Mouse (Mus musculus): Measurements from ENCODE around the gene Atp2a2. TPM values are rescaled to one million over a fixed set of nuclear protein-coding genes. Genes with fewer than 3 reads are reported as not detected.

Gene Atp2a2
- polyA plus RNA-seq, 1 experiment from 2014 or later, result 70.9 TPM

- WGBS, result 64% methylated on average over 3 of the region's 3 CpGs
- no peak overlapping the region for H3K4me2 ChIP-seq (replicated peaks)
- H3K4me1 ChIP-seq, result peaks cover 9% of the 10 kb centered on the region
- H3K4me3 ChIP-seq, result no peak overlapping the region
- H3K27ac ChIP-seq, result no peak overlapping the region
- no peaks in the 10 kb centered on the region for H3K36me3 ChIP-seq
- ATAC-seq (ENCODE audit: low FRiP score), result no peak
- H3K27me3 ChIP-seq, result no peaks in the 10 kb centered on the region
- no peak overlapping the region for H3K9ac ChIP-seq
- no peaks in the 10 kb centered on the region for H3K9me3 ChIP-seq (replicated peaks)
Measured at GRCm38 (mm10) chr5:122528591-122528990, 26.6 kb upstream of the Atp2a2 start.

GRCm38 (mm10) chr5:122527761-122528160, 25.7 kb upstream of the Atp2a2 start:
- Histone ChIP-seq H3K9ac (no peak overlapping the region), H3K4me2 (replicated peaks) (no peak overlapping the region), H3K9me3 (replicated peaks) (no peaks in the 10 kb centered on the region), H3K27me3 (no peaks in the 10 kb centered on the region), H3K4me3 (no peak overlapping the region), H3K4me1 (peaks cover 9% of the 10 kb centered on the region), H3K36me3 (no peaks in the 10 kb centered on the region), H3K27ac (no peak overlapping the region)
- ATAC-seq (ENCODE audit: low FRiP score), result no peak
- 58% methylated on average over 11 of the region's 11 CpGs for WGBS

- ATAC-seq (ENCODE audit: low FRiP score), result no peak
- WGBS, result 63% methylated on average over 15 of the region's 15 CpGs
- Histone ChIP-seq H3K4me3 (no peak overlapping the region), H3K4me1 (peaks cover 9% of the 10 kb centered on the region), H3K9me3 (replicated peaks) (no peaks in the 10 kb centered on the region), H3K9ac (no peak overlapping the region), H3K36me3 (no peaks in the 10 kb centered on the region), H3K27me3 (no peaks in the 10 kb centered on the region), H3K27ac (no peak overlapping the region), H3K4me2 (replicated peaks) (no peak overlapping the region)
Measured at GRCm38 (mm10) chr5:122526878-122527730, 25.1 kb upstream of the Atp2a2 start.

GRCm38 (mm10) chr5:122526405-122526804, 24.4 kb upstream of the Atp2a2 start:
- no peak overlapping the region for H3K9ac ChIP-seq
- H3K36me3 ChIP-seq, result no peaks in the 10 kb centered on the region
- WGBS, result 95% methylated on average over 9 of the region's 9 CpGs
- no peaks in the 10 kb centered on the region for H3K27me3 ChIP-seq
- no peak overlapping the region for H3K27ac ChIP-seq
- no peak for ATAC-seq (ENCODE audit: low FRiP score)
- no peaks in the 10 kb centered on the region for H3K9me3 ChIP-seq (replicated peaks)
- no peak overlapping the region for H3K4me2 ChIP-seq (replicated peaks)
- H3K4me1 ChIP-seq, result peaks cover 9% of the 10 kb centered on the region
- no peak overlapping the region for H3K4me3 ChIP-seq

- Histone ChIP-seq H3K4me1 (peaks cover 9% of the 10 kb centered on the region), H3K9ac (no peak overlapping the region), H3K36me3 (no peaks in the 10 kb centered on the region), H3K4me2 (replicated peaks) (no peak overlapping the region), H3K27ac (no peak overlapping the region), H3K4me3 (no peak overlapping the region), H3K9me3 (replicated peaks) (no peaks in the 10 kb centered on the region), H3K27me3 (no peaks in the 10 kb centered on the region)
- no peak for ATAC-seq (ENCODE audit: low FRiP score)
- WGBS, result 86% methylated on average over 14 of the region's 14 CpGs
Measured at GRCm38 (mm10) chr5:122525238-122525931, 23.4 kb upstream of the Atp2a2 start.

GRCm38 (mm10) chr5:122524854-122525237, 22.8 kb upstream of the Atp2a2 start:
- H3K4me3 ChIP-seq, result no peak overlapping the region
- no peaks in the 10 kb centered on the region for H3K9me3 ChIP-seq (replicated peaks)
- no peak overlapping the region for H3K9ac ChIP-seq
- no peak for ATAC-seq (ENCODE audit: low FRiP score)
- no peaks in the 10 kb centered on the region for H3K27me3 ChIP-seq
- H3K4me1 ChIP-seq, result peaks cover 5% of the 10 kb centered on the region
- WGBS, result 81% methylated on average over 4 of the region's 4 CpGs
- H3K27ac ChIP-seq, result no peak overlapping the region
- H3K4me2 ChIP-seq (replicated peaks), result no peak overlapping the region
- no peaks in the 10 kb centered on the region for H3K36me3 ChIP-seq

- no peak overlapping the region for H3K9ac ChIP-seq
- 73% methylated on average over 3 of the region's 3 CpGs for WGBS
- ATAC-seq (ENCODE audit: low FRiP score), result no peak
Measured at GRCm38 (mm10) chr5:122524244-122524643, 22.2 kb upstream of the Atp2a2 start.

GRCm38 (mm10) chr5:122521130-122521473, 19.1 kb upstream of the Atp2a2 start:
- H3K27ac ChIP-seq, result no peak overlapping the region
- no peak overlapping the region for H3K9ac ChIP-seq
- no peak overlapping the region for H3K4me3 ChIP-seq
- no peak overlapping the region for H3K4me2 ChIP-seq (replicated peaks)
- no peaks in the 10 kb centered on the region for H3K9me3 ChIP-seq (replicated peaks)
- 63% methylated on average over 3 of the region's 3 CpGs for WGBS
- H3K36me3 ChIP-seq, result no peaks in the 10 kb centered on the region
- H3K4me1 ChIP-seq, result peaks cover 9% of the 10 kb centered on the region
- H3K27me3 ChIP-seq, result no peaks in the 10 kb centered on the region
- ATAC-seq (ENCODE audit: low FRiP score), result no peak

More at GRCm38 (mm10) chr5:122524244-122524643, 22.2 kb upstream of the Atp2a2 start:
- Histone ChIP-seq H3K4me1 (peaks cover 5% of the 10 kb centered on the region), H3K4me2 (replicated peaks) (no peak overlapping the region), H3K4me3 (no peak overlapping the region), H3K27me3 (no peaks in the 10 kb centered on the region), H3K9me3 (replicated peaks) (no peaks in the 10 kb centered on the region), H3K27ac (no peak overlapping the region), H3K36me3 (no peaks in the 10 kb centered on the region)

- Histone ChIP-seq H3K4me2 (replicated peaks) (no peak overlapping the region), H3K4me1 (peaks cover 9% of the 10 kb centered on the region), H3K27me3 (no peaks in the 10 kb centered on the region), H3K4me3 (no peak overlapping the region), H3K9me3 (replicated peaks) (no peaks in the 10 kb centered on the region), H3K9ac (no peak overlapping the region), H3K36me3 (no peaks in the 10 kb centered on the region), H3K27ac (no peak overlapping the region)
- no peak for ATAC-seq (ENCODE audit: low FRiP score)
- 66% methylated on average over 23 of the region's 23 CpGs for WGBS
Measured at GRCm38 (mm10) chr5:122520254-122521129, 18.5 kb upstream of the Atp2a2 start.

GRCm38 (mm10) chr5:122519043-122519660, 17.1 kb upstream of the Atp2a2 start:
- Histone ChIP-seq H3K4me1 (peaks cover 9% of the 10 kb centered on the region), H3K9me3 (replicated peaks) (no peaks in the 10 kb centered on the region), H3K4me2 (replicated peaks) (no peak overlapping the region), H3K4me3 (no peak overlapping the region), H3K9ac (no peak overlapping the region), H3K36me3 (no peaks in the 10 kb centered on the region), H3K27ac (no peak overlapping the region), H3K27me3 (no peaks in the 10 kb centered on the region)
- no peak for ATAC-seq (ENCODE audit: low FRiP score)
- 56% methylated on average over 7 of the region's 7 CpGs for WGBS

- H3K27me3 ChIP-seq, result no peaks in the 10 kb centered on the region
- H3K4me3 ChIP-seq, result no peak overlapping the region
- no peak overlapping the region for H3K27ac ChIP-seq
- H3K9ac ChIP-seq, result peak overlapping the region; percentile 10; the same call in 1 of the 2 replicates
- H3K4me2 ChIP-seq (replicated peaks), result no peak overlapping the region
- H3K4me1 ChIP-seq, result peaks cover 15% of the 10 kb centered on the region
- ATAC-seq (ENCODE audit: low FRiP score), result no peak
- H3K9me3 ChIP-seq (replicated peaks), result no peaks in the 10 kb centered on the region
- H3K36me3 ChIP-seq, result no peaks in the 10 kb centered on the region
- 13% methylated on average over 8 of the region's 8 CpGs for WGBS
Measured at GRCm38 (mm10) chr5:122518247-122518646, 16.2 kb upstream of the Atp2a2 start.

- no peaks in the 10 kb centered on the region for H3K36me3 ChIP-seq
- no peak for ATAC-seq (ENCODE audit: low FRiP score)
- no peak overlapping the region for H3K9ac ChIP-seq
- 83% methylated on average over 5 of the region's 5 CpGs for WGBS
- H3K4me3 ChIP-seq, result no peak overlapping the region
- H3K27ac ChIP-seq, result no peak overlapping the region
- H3K4me1 ChIP-seq, result peaks cover 15% of the 10 kb centered on the region
- H3K4me2 ChIP-seq (replicated peaks), result no peak overlapping the region
- H3K27me3 ChIP-seq, result no peaks in the 10 kb centered on the region
- no peaks in the 10 kb centered on the region for H3K9me3 ChIP-seq (replicated peaks)
Measured at GRCm38 (mm10) chr5:122516901-122517300, 14.9 kb upstream of the Atp2a2 start.
